Mouse (Mus musculus): ENCODE measurements at regions not wholly inside any gene's neighbourhood (a gene's known extent, or its start where the extent isn't known, plus 50 kb on each side); places are given as distances from the start of the nearest gene placed in this dataset.
"Not testable (repeated sequence)": the region's sequence is repeated elsewhere in the genome, so short reads cannot be mapped to it uniquely, and the experiment has no call there.

DNA sequence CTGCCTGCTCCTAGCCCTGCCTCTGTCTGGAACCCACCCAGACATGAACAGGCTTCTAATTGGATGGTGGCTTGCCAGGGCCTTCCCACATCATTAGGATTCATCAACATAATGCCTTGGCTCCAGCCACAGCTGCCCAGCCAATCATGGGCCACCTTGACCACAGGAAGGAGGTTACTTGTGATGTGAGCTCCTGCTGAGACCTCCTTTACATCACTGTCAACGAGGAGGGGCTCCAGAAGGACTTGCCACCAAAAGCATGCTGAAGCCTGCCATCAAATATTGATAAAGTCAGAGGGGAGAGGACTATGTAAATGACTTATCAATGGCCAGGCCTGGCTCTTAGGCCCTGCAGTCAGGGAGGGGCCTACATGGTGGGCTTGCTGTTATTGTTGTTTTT lies 175.6 kb downstream of the Map1s start:
- WGBS, result 15% methylated on average over 1 of the region's 1 CpGs

DNA sequence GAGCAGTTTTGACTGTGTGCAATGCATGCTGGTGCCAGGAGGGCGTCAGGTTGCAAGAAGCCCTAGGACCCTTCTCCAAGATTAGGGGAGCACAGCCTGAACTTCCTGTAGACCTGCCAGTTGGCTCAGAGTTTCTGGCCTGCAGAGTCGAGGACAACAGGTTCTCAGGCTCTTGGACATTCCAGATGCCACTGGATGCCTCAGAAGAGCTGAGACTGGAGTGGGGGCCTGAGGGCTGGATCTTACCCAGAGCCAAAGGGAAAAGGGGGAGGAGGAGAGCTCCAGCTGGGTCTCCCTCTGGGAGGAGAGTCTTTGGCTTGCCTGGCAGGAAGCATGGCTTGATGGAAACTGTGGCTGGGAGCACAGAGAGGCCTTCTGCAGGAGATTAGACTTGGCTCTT lies 145.4 kb upstream of the Myo9b start:
- H3K4me2 ChIP-seq; H3K27ac ChIP-seq; H3K27me3 ChIP-seq; H3K36me3 ChIP-seq; H3K4me3 ChIP-seq; H3K4me1 ChIP-seq; H3K9me3 ChIP-seq; ATAC-seq (ENCODE audit: insufficient number of reproducible peaks, insufficient read depth, low FRiP score, low TSS enrichment, low read depth); H3K9ac ChIP-seq: not testable (repeated sequence)
- WGBS, result 24% methylated on average over 2 of the region's 2 CpGs

More for the DNA sequence above, 175.6 kb downstream of the Map1s start:
- not testable (repeated sequence) for H3K4me1 ChIP-seq; H3K9ac ChIP-seq; H3K4me3 ChIP-seq; H3K27me3 ChIP-seq; H3K36me3 ChIP-seq; H3K4me2 ChIP-seq; H3K27ac ChIP-seq; ATAC-seq (ENCODE audit: insufficient number of reproducible peaks, insufficient read depth, low FRiP score, low TSS enrichment, low read depth); H3K9me3 ChIP-seq

DNA sequence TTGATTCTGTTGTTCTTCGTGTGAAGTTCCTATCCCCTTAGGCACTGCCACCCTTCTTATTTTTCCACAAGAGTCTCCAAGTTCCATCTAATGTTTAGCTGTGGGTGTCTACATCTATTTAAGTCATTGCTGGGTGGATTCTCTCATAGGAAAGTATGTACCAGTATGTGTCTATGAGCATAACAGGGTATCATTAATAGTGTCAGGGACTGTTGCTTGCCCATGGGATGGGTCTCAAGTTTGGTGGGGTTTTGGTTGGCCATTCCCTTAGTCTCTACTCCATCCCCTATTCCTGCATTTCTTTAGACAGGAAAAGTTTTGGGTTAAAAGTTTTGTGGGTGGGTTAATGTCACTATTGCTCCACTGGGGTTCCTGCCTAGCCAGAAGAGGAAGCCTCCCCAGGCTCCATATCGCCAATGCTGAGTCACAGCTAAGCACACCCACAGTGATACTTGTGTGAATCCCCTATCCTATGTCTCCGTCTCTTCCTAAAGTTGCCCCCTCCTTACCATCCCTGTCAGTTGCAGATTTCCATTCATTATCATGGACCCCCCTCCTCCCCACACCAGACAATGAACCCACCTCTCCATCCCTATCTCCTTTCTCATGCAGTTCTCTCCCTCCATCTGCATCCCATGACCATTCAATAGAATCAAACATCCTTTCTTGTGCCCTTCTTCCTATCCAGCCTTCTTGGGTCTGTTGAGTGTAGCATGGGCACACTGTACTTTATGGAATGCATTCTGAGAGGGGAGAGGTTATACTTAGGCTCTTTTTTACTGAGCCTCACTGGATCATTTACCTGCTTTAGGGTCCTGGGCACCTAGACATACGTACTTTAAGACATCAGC lies 141.9 kb upstream of the Myo9b start:
- Histone ChIP-seq H3K9me3 (no peaks in the 10 kb centered on the region), H3K4me1 (no peaks in the 10 kb centered on the region), H3K27me3 (no peaks in the 10 kb centered on the region), H3K9ac (no peak overlapping the region), H3K27ac (no peak overlapping the region), H3K36me3 (no peaks in the 10 kb centered on the region), H3K4me3 (no peak overlapping the region), H3K4me2 (no peak overlapping the region)
- 62% methylated on average over 4 of the region's 4 CpGs for WGBS
- ATAC-seq (ENCODE audit: insufficient number of reproducible peaks, insufficient read depth, low FRiP score, low TSS enrichment, low read depth), result peak; percentile 60

DNA sequence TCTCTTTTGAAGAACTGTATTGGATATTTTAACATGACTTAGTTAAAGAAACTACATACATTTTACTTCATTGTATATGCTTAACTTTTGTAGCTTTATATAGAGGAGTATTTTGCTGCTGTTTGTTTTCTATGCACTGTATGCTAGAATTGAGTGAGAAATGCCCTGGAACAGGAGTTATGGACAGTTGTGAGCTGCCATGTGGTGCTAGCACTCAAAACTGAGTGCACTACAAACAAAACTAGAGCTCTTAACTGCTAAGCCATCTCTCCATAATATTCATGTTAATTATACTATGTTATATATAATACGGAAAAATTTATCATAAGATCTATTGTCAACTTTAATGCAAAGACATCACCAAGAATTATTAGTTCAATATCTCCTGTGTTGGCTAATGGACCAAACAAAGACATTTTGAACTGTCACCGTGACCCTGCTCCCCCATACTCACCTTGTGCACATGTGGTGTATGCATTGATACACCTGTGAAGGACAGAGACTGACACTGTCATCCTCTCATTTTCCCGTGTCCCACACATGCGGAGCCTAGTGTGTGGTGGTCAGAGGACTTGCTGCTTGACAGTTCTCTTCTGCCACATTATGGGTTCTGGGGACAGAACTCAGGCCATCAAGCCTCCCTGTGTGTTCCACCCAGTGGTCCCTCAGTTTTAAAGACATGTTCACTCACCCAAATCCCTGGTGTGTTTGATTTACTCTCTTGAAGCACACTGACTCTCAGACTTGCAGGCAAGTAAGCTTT lies 141.0 kb upstream of the Myo9b start:
- H3K4me2 ChIP-seq, result no peak overlapping the region
- H3K27ac ChIP-seq, result no peak overlapping the region
- 88% methylated on average over 4 of the region's 4 CpGs for WGBS
- no peaks in the 10 kb centered on the region for H3K4me1 ChIP-seq
- H3K27me3 ChIP-seq, result no peaks in the 10 kb centered on the region
- no peaks in the 10 kb centered on the region for H3K36me3 ChIP-seq
- H3K9ac ChIP-seq, result no peak overlapping the region
- no peaks in the 10 kb centered on the region for H3K9me3 ChIP-seq
- peak; percentile 56; the same call in 1 of the 2 replicates for ATAC-seq (ENCODE audit: insufficient number of reproducible peaks, insufficient read depth, low FRiP score, low TSS enrichment, low read depth)
- no peak overlapping the region for H3K4me3 ChIP-seq

DNA sequence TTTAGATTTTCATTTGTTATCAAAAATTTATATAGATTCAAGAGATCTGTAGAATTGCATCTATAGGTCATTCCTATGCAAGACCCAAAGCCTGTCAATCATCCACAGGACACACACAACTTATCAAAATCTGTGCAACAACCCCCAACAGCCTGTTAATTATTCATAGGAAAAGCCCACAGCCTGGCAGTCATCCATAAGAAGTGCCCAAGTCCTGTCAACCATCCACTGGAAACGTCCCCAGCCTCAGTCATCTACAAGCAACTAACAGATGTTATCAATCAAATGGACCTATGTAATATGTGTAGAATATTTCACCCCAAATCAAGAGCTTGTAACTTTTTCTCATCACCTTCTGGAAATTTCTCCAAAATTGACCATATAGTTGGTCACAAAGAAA lies 139.6 kb upstream of the Myo9b start:
- H3K36me3 ChIP-seq; H3K27ac ChIP-seq; H3K4me3 ChIP-seq; H3K27me3 ChIP-seq; H3K9ac ChIP-seq; ATAC-seq (ENCODE audit: insufficient number of reproducible peaks, insufficient read depth, low FRiP score, low TSS enrichment, low read depth); H3K4me2 ChIP-seq; H3K4me1 ChIP-seq; H3K9me3 ChIP-seq: not testable (repeated sequence)
- 47% methylated on average over 1 of the region's 1 CpGs for WGBS

DNA sequence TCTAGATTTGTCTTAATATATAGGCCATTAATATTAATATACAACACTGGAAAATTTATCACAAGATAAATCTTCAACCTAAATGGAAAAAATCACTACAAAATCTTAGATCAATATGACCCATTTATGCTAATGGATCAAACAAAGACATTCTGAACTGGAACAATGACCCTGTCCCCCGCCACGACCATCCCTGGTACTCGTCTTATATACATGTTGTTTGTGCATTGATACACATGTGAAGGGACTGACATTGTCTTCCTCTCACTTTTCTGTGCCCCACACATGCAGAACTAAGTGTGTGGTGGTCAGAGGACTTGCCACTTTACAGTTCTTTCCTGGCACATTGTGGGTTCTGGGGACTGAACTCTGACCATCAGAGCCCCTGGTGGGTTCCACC lies 135.4 kb upstream of the Myo9b start:
- H3K4me3 ChIP-seq, H3K36me3 ChIP-seq, H3K4me2 ChIP-seq, H3K9me3 ChIP-seq, H3K27me3 ChIP-seq, H3K4me1 ChIP-seq, H3K9ac ChIP-seq, H3K27ac ChIP-seq: not testable (repeated sequence)
- 84% methylated on average over 3 of the region's 3 CpGs for WGBS
- peak; percentile 26; the same call in 1 of the 2 replicates for ATAC-seq (ENCODE audit: insufficient number of reproducible peaks, insufficient read depth, low FRiP score, low TSS enrichment, low read depth)

DNA sequence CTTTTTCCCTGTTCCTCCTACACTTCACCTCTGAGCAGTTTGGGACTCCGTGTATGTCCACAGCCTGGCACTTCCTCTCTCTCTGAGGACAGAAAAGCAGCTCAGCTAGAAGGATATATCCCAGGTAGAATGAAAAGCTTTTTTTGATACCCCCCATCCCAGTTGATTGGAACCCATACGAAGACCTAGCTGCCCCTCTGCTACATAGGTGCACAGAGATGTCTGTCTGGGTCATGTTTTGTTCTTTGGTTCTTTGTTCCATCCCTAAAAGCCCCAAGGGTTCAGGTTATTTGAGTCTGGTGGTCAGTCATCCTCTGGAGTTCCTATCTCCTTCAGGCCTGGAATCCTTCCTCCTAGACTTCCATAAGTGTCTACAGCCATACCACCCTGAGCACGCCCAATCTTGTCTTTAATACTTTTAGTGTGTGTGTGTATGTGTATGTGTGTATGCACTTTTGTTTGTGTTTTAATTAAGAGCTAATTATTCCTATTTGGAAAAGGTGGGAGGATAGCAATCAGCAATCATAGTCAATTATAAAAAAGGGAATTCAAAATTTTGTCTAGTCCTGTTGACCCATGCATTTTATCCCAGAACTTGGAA lies 130.0 kb upstream of the Myo9b start:
- H3K36me3 ChIP-seq; H3K9me3 ChIP-seq; H3K4me1 ChIP-seq; H3K27ac ChIP-seq; ATAC-seq (ENCODE audit: insufficient number of reproducible peaks, insufficient read depth, low FRiP score, low TSS enrichment, low read depth); H3K4me3 ChIP-seq; H3K4me2 ChIP-seq; H3K27me3 ChIP-seq; H3K9ac ChIP-seq: not testable (repeated sequence)
- WGBS, result 62% methylated on average over 3 of the region's 3 CpGs

DNA sequence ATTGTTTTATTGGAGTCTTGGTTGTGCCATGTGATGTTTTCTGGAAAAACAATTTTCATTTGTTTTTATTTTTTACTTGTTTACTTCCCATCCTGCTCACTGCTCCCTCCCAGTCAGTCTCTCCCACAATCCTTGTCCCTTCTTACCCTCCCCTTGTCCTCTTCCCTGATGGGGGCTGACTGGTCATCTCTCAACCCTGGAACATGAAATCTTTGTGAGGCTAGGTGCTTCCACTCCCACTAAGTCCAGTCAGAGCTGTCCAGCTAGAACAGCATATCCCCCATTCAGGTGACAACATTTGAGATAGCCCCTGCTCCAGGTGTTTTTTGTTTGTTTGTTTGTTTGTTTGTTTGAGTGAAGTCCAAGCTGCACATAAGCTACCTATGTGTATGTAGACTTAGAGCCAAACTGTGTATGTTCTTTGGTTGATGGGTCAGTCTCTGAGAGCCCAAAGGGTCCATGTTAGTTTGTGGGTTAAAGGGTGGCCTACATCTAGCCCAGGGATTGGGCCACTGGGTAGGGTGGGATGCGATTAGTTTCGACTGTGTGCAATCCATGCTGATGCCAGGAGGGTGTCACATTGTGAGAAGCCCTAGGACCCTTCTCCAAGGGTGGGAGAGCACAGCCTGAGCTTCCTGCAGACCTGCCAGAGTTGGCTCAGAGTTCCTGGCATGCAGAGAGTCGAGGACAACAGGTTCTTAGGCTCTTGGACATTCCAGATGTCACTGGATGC lies 100.9 kb upstream of the Myo9b start:
- H3K9ac ChIP-seq, H3K4me2 ChIP-seq, H3K4me3 ChIP-seq, H3K9me3 ChIP-seq, H3K36me3 ChIP-seq, H3K4me1 ChIP-seq, H3K27me3 ChIP-seq, H3K27ac ChIP-seq: not testable (repeated sequence)
- whole genome bisulfite sequencing, result 50% methylated on average over 3 of the region's 3 CpGs
- peak; percentile 62; the same call in 1 of the 2 replicates for ATAC-seq (ENCODE audit: insufficient number of reproducible peaks, insufficient read depth, low FRiP score, low TSS enrichment, low read depth)

DNA sequence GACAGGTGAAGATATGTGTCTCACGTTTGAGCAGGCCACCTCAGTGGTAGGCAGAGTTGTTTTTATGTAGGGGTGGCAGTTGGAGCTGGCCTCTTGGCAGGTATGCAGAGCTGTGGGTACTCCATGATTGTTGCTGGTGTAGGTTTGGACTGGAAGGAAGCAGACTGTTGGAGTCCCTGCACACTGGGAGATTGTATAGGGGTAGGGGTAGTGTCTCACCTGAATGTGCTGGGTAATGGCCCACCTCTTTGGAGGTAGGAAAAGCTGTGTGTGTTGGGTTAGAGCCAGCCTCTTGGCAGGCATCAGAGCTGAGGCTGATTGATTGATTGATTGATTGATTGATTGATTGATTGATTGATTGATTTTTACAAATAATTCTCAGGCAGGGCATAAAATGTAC lies 79.6 kb upstream of the Myo9b start:
- H3K27ac ChIP-seq; H3K4me1 ChIP-seq; H3K9me3 ChIP-seq; H3K36me3 ChIP-seq; H3K4me2 ChIP-seq; H3K9ac ChIP-seq; ATAC-seq (ENCODE audit: insufficient number of reproducible peaks, insufficient read depth, low FRiP score, low TSS enrichment, low read depth); H3K27me3 ChIP-seq; H3K4me3 ChIP-seq: not testable (repeated sequence)
- 50% methylated on average over 1 of the region's 1 CpGs for WGBS

DNA sequence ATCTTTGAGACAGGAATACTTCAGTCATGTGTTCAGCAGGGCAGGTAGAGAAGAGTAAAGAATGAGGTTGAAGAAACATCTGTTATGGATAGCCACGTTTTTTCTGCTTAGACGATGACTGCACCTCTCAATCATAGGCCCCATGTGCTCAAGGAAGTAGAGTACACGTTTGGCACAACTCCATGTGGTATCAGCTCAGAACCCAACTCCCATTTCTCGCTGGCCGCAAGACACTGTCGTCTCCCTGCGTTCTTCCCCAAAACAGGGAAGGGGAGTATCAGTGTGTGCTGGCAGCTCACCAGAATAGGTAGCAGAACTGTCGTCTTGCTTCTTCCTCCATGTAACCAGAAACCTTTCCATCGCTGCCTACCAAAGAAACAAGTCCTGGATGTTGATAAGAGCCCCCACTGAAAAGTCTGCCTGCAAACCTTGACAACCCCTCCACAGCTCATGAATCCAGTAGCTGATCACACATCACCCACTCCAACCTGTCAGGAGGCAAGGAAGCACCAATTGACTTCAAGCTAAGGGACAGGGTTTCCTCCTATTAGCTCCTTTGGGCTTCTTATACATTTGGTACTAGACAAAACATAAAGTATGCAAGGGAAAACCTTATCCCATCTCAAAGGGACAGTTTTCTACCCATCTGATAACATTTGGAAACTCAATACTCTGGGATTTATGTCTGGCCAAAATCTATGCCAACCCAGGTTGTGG lies 77.3 kb upstream of the Myo9b start:
- not testable (repeated sequence) for H3K27ac ChIP-seq, H3K9me3 ChIP-seq, H3K4me3 ChIP-seq, H3K4me2 ChIP-seq, H3K36me3 ChIP-seq, H3K27me3 ChIP-seq, H3K4me1 ChIP-seq, H3K9ac ChIP-seq
- WGBS, result 72% methylated on average over 9 of the region's 9 CpGs
- peak; percentile 61; the same call in 1 of the 2 replicates for ATAC-seq (ENCODE audit: insufficient number of reproducible peaks, insufficient read depth, low FRiP score, low TSS enrichment, low read depth)
